Mouse (Mus musculus) adrenal gland, adult 2 months (tissue): Measurements from ENCODE around the gene Rapgef5. TPM values are rescaled to one million over a fixed set of nuclear protein-coding genes. Genes with fewer than 3 reads are reported as not detected.

Experiments used
- DNase-seq: peaks from one replicate; pipeline ENCODE4 v3.0.0; 2021
- long read RNA-seq: library from polyadenylated mRNA; stranded (forward); transcript quantifications from one replicate; pipeline ENCODE4 v2.0.0, GENCODE M21; 2021
- polyA plus RNA-seq: library from polyadenylated mRNA; depleted of rRNA; stranded (reverse); fragments of >200 nt; gene quantifications from 2 replicates; pipeline ENCODE4 v1.2.3, GENCODE M21; 2012; rRNA removed
- total RNA-seq, 2 experiments: library from RNA; stranded (reverse); gene quantifications; 2 replicates each; pipeline ENCODE4 v1.2.3; 2021

The Rapgef5 gene
- total RNA-seq = 10 to 100 TPM; 36.1 to 39.4 TPM
- 9.4 and 12.4 TPM in 2 replicates for polyA plus RNA-seq
- long read RNA-seq, full-length matches to known transcripts = 2 of 7 reads
- long read RNA-seq, partial matches to known transcripts = 0 of 7 reads
- long read RNA-seq, other reads (novel, unspliced or antisense) = 5 of 7 reads

DNA sequence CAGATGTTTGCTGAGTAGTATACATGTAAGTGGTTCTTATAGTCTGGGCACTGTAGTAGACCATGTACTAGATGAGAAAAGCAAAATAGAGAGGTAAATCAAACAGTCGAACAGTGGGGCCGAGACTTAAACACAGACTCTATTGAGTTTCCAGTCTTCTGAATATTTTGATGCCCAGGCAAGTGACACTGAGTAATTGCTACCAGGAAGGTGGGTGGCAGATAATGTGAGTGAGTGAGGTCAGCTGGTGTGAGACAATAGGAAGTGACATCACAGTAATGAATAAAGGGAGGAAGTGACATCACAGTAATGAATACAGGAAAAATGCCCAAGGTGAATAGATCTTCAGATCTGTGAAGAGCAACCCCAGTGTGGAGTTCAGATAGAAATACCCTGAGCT lies at the start of gene Rapgef5:
Gene Rapgef5, plus strand, starts transcription at position 301 of the 400 bp plus-strand sequence.
- no peak for DNase-seq

DNA sequence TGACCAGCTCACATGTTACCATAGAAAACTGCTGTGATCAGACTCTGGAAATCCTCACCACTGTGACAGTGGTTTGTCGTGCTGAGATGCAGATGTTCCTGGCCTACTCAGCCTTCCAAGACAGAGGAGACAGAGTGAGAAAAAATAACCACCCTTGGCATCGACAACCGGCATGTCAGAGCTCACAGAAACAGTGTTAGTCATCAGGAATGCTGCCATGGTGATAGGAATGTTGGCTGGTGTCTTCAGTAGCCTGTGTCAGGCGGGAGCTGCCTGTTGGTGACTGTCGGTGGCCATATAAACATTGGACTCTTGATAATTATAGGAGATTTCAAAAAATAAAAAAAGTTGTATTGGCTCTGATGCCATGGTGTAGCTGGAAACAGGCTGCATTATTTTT lies 48.0 kb upstream of the Rapgef5 start:
- DNase-seq = peak; percentile 51

GRCm38 (mm10) chr12:117479014-117479413 lies 37.3 kb upstream of the Rapgef5 start:
- no peak for DNase-seq

- DNase-seq = peak; percentile 11
Measured at GRCm38 (mm10) chr12:117479680-117480079, 36.6 kb upstream of the Rapgef5 start.

- peak; percentile 12 for DNase-seq
Measured at GRCm38 (mm10) chr12:117480958-117481357, 35.3 kb upstream of the Rapgef5 start.

DNA sequence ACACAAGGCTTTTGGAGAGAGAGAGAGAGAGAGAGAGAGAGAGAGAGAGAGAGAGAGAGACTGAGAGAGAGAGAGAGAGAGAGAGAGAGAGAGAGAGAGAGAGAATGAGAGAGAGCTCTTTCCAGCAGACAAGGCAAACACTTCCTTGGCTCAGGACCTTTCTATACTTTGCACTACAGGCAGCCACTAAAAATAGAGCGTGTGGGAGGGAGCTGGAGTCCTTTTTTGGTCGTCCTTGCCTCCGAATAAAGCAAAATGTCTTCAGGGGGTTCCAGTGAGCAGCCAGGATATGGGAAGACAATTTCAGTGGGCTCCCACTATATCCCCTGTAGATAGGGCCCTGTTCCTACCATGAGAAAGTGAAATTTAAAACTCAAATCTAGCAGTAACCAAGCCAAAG lies 33.6 kb upstream of the Rapgef5 start:
- no peak for DNase-seq

GRCm38 (mm10) chr12:117486118-117487057 lies 29.9 kb upstream of the Rapgef5 start:
- DNase-seq = no peak

- no peak for DNase-seq
Measured at GRCm38 (mm10) chr12:117496501-117497176, 19.6 kb upstream of the Rapgef5 start.

GRCm38 (mm10) chr12:117497361-117497760 lies 18.9 kb upstream of the Rapgef5 start:
- DNase-seq = no peak

- peak; percentile 17 for DNase-seq
Measured at GRCm38 (mm10) chr12:117499242-117499641, 17.0 kb upstream of the Rapgef5 start.

DNA sequence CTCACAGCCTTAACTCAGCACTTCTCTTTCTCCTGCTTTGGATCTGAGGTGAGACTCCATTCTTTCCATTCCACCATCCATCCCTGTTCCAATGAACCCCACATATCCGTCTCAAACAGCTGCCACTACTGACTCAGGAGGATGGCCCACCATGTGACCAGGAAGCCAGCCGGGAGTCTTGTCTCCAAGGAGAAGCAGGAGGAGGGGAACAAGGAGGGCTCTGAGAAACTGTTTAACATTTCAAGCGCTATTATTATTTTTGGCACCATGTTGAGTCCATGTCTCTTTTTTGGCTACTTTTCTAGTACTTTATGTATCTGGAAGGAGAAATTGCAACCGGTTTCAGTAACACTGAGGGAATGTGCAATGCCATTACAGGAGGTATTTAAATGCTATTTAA lies 15.1 kb upstream of the Rapgef5 start:
- no peak for DNase-seq

DNA sequence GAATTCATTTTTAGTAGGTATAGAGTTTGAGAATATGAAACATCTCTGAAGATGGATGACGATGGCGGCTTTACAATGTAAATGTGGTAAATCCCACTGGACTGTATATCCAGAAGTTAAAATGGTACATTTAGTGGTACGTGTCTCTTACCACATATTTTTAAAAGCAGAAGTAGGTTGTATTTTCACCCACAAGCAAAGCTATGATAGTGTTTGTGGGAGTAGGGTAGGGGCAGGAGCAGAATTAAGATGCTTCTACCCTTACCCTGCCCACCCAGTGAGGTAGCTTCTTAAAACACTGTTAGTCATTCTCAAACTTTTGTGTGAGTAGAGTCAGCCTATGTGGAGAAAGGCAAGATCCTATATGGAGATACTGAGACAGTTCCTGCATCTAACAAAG lies 13.4 kb upstream of the Rapgef5 start:
- no peak for DNase-seq

DNA sequence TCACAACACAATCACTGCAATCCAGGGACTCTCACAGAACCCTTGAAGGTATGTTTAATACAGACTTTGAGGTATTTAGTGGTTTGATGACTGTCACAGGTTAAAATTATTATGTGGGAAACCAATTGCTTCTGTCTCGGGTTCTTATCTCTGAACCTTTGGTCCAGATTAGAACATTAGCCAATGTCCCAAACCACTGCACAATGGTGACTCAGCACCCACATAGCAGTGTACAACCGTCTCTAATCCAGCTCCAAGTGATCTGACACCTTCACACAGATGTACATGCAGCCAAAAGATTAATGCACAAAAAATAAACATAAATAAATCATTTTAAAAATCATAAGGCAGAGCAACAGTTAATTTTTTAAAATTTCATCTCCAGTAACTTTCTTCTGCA lies 11.1 kb upstream of the Rapgef5 start:
- no peak for DNase-seq

- DNase-seq = no peak
Measured at GRCm38 (mm10) chr12:117507772-117508171, 8.5 kb upstream of the Rapgef5 start.

GRCm38 (mm10) chr12:117509919-117510318 lies 6.4 kb upstream of the Rapgef5 start:
- DNase-seq = no peak

DNA sequence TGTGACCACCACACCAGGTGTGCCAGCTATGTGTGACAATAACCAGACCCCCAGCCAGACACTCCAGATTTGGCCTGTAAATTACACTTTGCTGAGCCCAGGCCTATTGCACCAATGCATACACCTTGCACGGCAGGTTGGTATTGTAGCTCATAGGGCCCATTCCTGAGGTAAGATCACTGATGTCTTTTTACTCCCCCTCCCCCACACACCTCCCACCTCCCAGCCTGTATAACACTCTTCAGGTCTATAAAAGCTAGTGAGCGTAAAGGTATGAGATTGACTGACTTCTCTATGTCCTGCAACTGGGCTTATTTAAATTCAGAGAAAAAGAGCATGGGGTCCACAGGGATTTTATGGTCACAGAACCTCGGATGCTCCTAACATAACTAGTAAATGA lies 3.8 kb upstream of the Rapgef5 start:
- DNase-seq = no peak

- DNase-seq = no peak
Measured at GRCm38 (mm10) chr12:117513150-117513932, 2.9 kb upstream of the Rapgef5 start.

GRCm38 (mm10) chr12:117517275-117517936 lies 1.1 kb downstream of the Rapgef5 start:
- no peak for DNase-seq

DNA sequence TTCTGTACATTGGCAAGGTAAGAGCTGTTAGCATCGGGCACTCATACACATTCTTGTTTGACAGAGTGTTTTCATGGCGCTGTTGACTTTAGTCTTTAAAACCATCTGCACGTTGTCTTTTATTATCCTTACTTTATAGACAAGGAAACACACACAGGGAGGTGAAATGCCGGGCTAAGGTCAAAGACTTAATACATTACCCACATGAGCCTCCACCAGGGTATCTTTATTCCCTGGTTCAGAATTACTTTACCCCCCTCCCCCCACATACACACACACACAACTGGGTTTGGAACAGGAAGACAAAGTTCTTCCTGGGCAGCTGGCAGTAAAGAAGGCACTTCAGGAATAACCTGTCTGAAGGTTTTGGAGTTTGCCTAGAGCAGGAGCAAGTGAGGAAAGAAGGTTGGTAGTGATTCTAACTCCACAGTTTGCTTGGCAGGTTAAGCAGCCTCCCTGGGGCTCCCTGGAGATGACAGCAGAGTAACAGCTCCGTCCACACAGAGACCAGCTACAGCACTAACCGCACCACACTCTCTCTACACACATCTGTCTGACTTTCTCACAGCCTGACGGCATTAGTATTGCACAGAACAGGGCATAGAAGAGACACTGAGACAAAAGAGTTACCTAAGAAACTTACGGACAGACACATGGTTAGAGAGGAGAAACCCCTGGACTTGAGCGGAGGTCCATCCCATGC lies 8.2 kb downstream of the Rapgef5 start:
- no peak for DNase-seq

- DNase-seq = no peak
Measured at GRCm38 (mm10) chr12:117527889-117528288, 11.6 kb downstream of the Rapgef5 start.
